Mouse (Mus musculus): ENCODE measurements around the gene Rnf145. TPM values are rescaled to one million over a fixed set of nuclear protein-coding genes. Genes with fewer than 3 reads are reported as not detected.

The Rnf145 gene
- polyA plus RNA-seq, 1 experiment from 2014 or later: 61.4 TPM

DNA sequence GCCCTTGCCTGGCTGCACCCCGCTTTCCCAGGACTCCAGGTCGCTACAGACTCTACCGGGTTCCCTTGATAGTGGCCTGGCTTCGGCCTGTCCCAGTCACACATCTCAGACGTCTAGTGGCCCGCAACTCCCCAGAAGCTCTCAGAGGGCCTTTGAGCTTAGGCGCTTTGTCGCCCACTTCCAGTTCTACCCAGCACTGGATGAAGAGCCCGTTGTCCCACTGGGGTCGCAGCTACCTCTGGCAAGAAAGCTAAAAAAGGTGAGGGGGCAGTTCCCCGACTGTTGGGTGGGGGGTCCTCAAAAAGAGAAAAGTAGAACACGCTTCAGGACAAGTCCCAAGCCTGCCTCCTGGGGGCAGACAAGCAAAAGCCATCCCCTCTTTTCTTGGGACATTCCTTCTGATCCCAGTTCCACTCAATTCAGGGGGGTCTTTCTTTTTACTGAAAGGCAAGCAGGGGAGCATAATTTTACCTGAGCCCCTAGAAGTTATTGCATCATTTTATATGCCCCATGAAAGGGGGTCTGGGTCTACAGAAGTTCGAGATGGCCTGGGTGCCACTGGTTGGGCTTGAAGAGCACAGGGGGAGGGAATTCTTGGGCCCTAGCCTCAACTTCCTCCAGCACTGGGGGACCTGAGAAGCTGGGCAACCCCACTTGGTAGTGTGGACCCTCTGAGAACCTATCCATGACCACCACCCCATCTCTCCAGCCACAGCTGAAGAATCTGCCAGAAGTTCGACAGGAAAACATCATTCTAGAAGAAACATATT, 94.8 kb downstream of the Rnf145 start:
- WGBS: 20% methylated on average over 14 of the region's 14 CpGs

More for the DNA sequence above, 94.8 kb downstream of the Rnf145 start:
- Histone ChIP-seq H3K9ac (ENCODE audit: low read depth, low read length) (no peak overlapping the region), H3K27me3 (ENCODE audit: insufficient read depth, low read length) (peaks cover 12% of the 10 kb centered on the region), H3K4me2 (ENCODE audit: low read length) (peak overlapping the region; percentile 58), H3K4me3 (replicated peaks; ENCODE audit: low read depth, low read length) (peak overlapping the region; percentile 28), H3K4me1 (replicated peaks; ENCODE audit: insufficient read depth, low read length) (peaks cover 17% of the 10 kb centered on the region), H3K27ac (no peak overlapping the region), H3K9me3 (replicated peaks; ENCODE audit: low read length) (no peaks in the 10 kb centered on the region), H3K36me3 (ENCODE audit: insufficient read depth, low read length) (no peaks in the 10 kb centered on the region)
- no peak for ATAC-seq (replicated peaks; ENCODE audit: low FRiP score, low read depth)
- peak; percentile 58 for TF ChIP-seq CTCF (IDR thresholded peaks at IDR 0.05; ENCODE audit: low read depth)
- DNase-seq (ENCODE audit: low spot score): peak; percentile 62

Small RNAs within 50 kb of the gene (microRNA-seq; reads per million reads assigned to microRNA genes)
- not detected for gene Gm22121

Other genes starting within 250 kb of the Rnf145 start
- gene Il12b, start 118.9 kb upstream of the Rnf145 start, polyA plus RNA-seq (2015; fragmentation: Nextera tagmentation; extraction: Ambion mirVana): 0.06 and 0.09 TPM in 2 replicates
- gene Ublcp1, start 48.5 kb upstream of the Rnf145 start, polyA plus RNA-seq (2015; fragmentation: Nextera tagmentation; extraction: Ambion mirVana): 71.6 and 74.9 TPM in 2 replicates
- gene Ebf1, start 98.4 kb downstream of the Rnf145 start, polyA plus RNA-seq (2015; fragmentation: Nextera tagmentation; extraction: Ambion mirVana): 18.5 and 19.6 TPM in 2 replicates